Mouse (Mus musculus): Measurements from ENCODE around the gene Sugt1. TPM values are rescaled to one million over a fixed set of nuclear protein-coding genes. Genes with fewer than 3 reads are reported as not detected.

Gene Sugt1
- total and polyA plus RNA-seq, 3 experiments: 135 to 616 (median 175) TPM

DNA sequence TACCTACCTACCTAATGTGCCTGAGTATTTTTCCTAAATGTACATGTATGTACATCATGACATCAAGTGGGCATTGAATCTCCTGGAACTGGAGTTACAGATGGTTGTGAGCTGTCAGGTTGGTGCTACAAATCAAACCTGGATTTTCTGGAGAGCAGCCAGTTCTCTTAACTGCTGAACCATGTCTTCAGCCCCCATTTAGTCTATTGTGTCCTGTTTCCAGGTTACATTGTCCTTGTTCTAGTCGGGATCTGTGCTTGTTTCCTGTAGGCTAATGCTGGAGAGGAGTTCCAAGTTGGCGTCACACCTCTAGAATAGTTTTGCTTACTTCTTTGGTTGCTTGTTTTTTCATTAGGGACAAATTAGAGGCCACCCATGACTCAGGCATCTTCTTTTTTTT lies 18.4 kb downstream of the Sugt1 start:
- H3K27ac ChIP-seq (ENCODE audit: control insufficient read depth, low read depth, low read length): no peak overlapping the region
- DNase-seq (ENCODE audit: low read depth, low spot score): no peak
- peaks cover 2 to 5% of the 10 kb centered on the region in 2 experiments; a peak in 2 of 4 replicates for H3K4me1 ChIP-seq (ENCODE audit: control insufficient read depth in 1 of 2, insufficient read depth in 2 of 2, low read length in 2 of 2)
- H3K27me3 ChIP-seq (ENCODE audit: control insufficient read depth in 1 of 2, insufficient read depth in 2 of 2, low read length in 2 of 2): no peaks in the 10 kb centered on the region
- no peaks in the 10 kb centered on the region for H3K79me2 ChIP-seq (ENCODE audit: control insufficient read depth, insufficient read depth, low read length, poor library complexity)
- no peaks in the 10 kb centered on the region for H3K9me3 ChIP-seq (replicated peaks; ENCODE audit: insufficient read depth, low read length)
- peaks cover 5 to 62% of the 10 kb centered on the region in 2 experiments for H3K36me3 ChIP-seq (ENCODE audit: control insufficient read depth in 1 of 2, insufficient read depth in 2 of 2, low read length in 2 of 2)
- H3K4me3 ChIP-seq (ENCODE audit: control insufficient read depth in 1 of 2, insufficient read depth in 1 of 2, low read depth in 2 of 2, low read length in 2 of 2): no peak overlapping the region
- no peak overlapping the region for H3K9ac ChIP-seq (ENCODE audit: control insufficient read depth, low read depth, low read length, poor library complexity, severe bottlenecking)
- TF ChIP-seq ETS1 (IDR thresholded peaks at IDR 0.05; ENCODE audit: low read depth, low read length): no peak
- TF ChIP-seq CHD2 (IDR thresholded peaks at IDR 0.05; ENCODE audit: low read length): no peak

DNA sequence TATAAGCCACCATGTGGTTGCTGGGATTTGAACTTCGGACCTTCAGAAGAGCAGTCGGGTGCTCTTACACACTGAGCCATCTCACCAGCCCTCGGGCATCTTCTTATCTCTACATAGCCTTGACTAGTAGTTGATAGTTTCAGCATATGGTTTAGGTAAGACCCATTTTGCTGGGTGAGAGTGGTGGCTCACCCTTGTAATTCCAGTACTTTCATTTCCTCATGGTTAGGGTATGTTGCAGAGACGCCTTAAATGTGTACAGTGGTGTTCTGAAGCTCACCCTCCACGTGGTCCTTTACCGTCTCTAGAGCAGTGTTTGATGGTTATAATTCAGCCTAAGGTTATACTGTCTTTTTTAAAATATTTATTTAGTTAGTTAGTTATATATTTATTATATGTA lies 18.9 kb downstream of the Sugt1 start:
- H3K4me1 ChIP-seq (ENCODE audit: control insufficient read depth in 1 of 2, insufficient read depth in 2 of 2, low read length in 2 of 2): peaks cover 2 to 5% of the 10 kb centered on the region in 2 experiments; a peak in 2 of 4 replicates
- TF ChIP-seq USF2 (IDR thresholded peaks at IDR 0.05; ENCODE audit: borderline replicate concordance in 1 of 2, insufficient read depth in 1 of 2, low read depth in 1 of 2, low read length in 2 of 2): no peak
- TF ChIP-seq POLR2AphosphoS2 (IDR thresholded peaks at IDR 0.05; ENCODE audit: low read length): no peak
- no peak for TF ChIP-seq MYB (IDR thresholded peaks at IDR 0.05; ENCODE audit: low read depth, low read length)
- H3K9me3 ChIP-seq (replicated peaks; ENCODE audit: insufficient read depth, low read length): no peaks in the 10 kb centered on the region
- H3K4me3 ChIP-seq (ENCODE audit: control insufficient read depth in 1 of 2, insufficient read depth in 1 of 2, low read depth in 2 of 2, low read length in 2 of 2): no peak overlapping the region
- peaks cover 5 to 64% of the 10 kb centered on the region in 2 experiments for H3K36me3 ChIP-seq (ENCODE audit: control insufficient read depth in 1 of 2, insufficient read depth in 2 of 2, low read length in 2 of 2)
- no peaks in the 10 kb centered on the region for H3K79me2 ChIP-seq (ENCODE audit: control insufficient read depth, insufficient read depth, low read length, poor library complexity)
- DNase-seq (ENCODE audit: low read depth, low spot score): no peak
- H3K27me3 ChIP-seq (ENCODE audit: control insufficient read depth in 1 of 2, insufficient read depth in 2 of 2, low read length in 2 of 2): no peaks in the 10 kb centered on the region
- H3K9ac ChIP-seq (ENCODE audit: control insufficient read depth, low read depth, low read length, poor library complexity, severe bottlenecking): no peak overlapping the region
- H3K27ac ChIP-seq (ENCODE audit: control insufficient read depth, low read depth, low read length): no peak overlapping the region

- H3K27ac ChIP-seq (ENCODE audit: control insufficient read depth, low read depth, low read length): no peak overlapping the region
- no peak overlapping the region for H3K9ac ChIP-seq (ENCODE audit: control insufficient read depth, low read depth, low read length, poor library complexity, severe bottlenecking)
- peaks cover 3 to 65% of the 10 kb centered on the region in 2 experiments for H3K36me3 ChIP-seq (ENCODE audit: control insufficient read depth in 1 of 2, insufficient read depth in 2 of 2, low read length in 2 of 2)
- H3K4me1 ChIP-seq (ENCODE audit: control insufficient read depth in 1 of 2, insufficient read depth in 2 of 2, low read length in 2 of 2): peaks cover 0 to 4% of the 10 kb centered on the region in 2 experiments; a peak in 2 of 4 replicates
- TF ChIP-seq POLR2AphosphoS2 (IDR thresholded peaks at IDR 0.05; ENCODE audit: low read length): no peak
- H3K4me3 ChIP-seq (ENCODE audit: control insufficient read depth in 1 of 2, insufficient read depth in 1 of 2, low read depth in 2 of 2, low read length in 2 of 2): no peak overlapping the region
- H3K9me3 ChIP-seq (replicated peaks; ENCODE audit: insufficient read depth, low read length): no peaks in the 10 kb centered on the region
- no peaks in the 10 kb centered on the region for H3K79me2 ChIP-seq (ENCODE audit: control insufficient read depth, insufficient read depth, low read length, poor library complexity)
- H3K27me3 ChIP-seq (ENCODE audit: control insufficient read depth in 1 of 2, insufficient read depth in 2 of 2, low read length in 2 of 2): no peaks in the 10 kb centered on the region
- DNase-seq (ENCODE audit: low read depth, low spot score): no peak
These were observed 19.4 kb downstream of the Sugt1 start for GRCm38 (mm10) chr14:79606867-79607266.

- no peak for TF ChIP-seq POLR2A (IDR thresholded peaks at IDR 0.05; ENCODE audit: control insufficient read depth in 1 of 2, insufficient read depth in 1 of 2, low read depth in 1 of 2, low read length in 2 of 2, poor library complexity in 1 of 2)
- no peak for TF ChIP-seq MEF2A (IDR thresholded peaks at IDR 0.05; ENCODE audit: extremely low read depth, insufficient replicate concordance, low read depth, low read length, poor library complexity, severe bottlenecking)
- TF ChIP-seq SIN3A (IDR thresholded peaks at IDR 0.05; ENCODE audit: low read length): no peak
- TF ChIP-seq MXI1 (IDR thresholded peaks at IDR 0.05; ENCODE audit: low read depth, low read length): no peak
- no peak for TF ChIP-seq ZC3H11A (IDR thresholded peaks at IDR 0.05; ENCODE audit: low read depth, low read length)
- TF ChIP-seq USF2 (IDR thresholded peaks at IDR 0.05; ENCODE audit: borderline replicate concordance in 1 of 2, insufficient read depth in 1 of 2, low read depth in 1 of 2, low read length in 2 of 2): no peak
- no peak for TF ChIP-seq POLR2AphosphoS5 (IDR thresholded peaks at IDR 0.05; ENCODE audit: borderline replicate concordance, low read depth, low read length)
- no peak for TF ChIP-seq TCF12 (IDR thresholded peaks at IDR 0.05; ENCODE audit: low read depth, low read length)
- Histone ChIP-seq H3K36me3 (ENCODE audit: control insufficient read depth in 1 of 2, insufficient read depth in 2 of 2, low read length in 2 of 2) (peaks cover 2 to 68% of the 10 kb centered on the region in 2 experiments; a peak in 3 of 4 replicates), H3K9ac (ENCODE audit: control insufficient read depth, low read depth, low read length, poor library complexity, severe bottlenecking) (no peak overlapping the region), H3K27ac (ENCODE audit: control insufficient read depth, low read depth, low read length) (no peak overlapping the region), H3K4me1 (ENCODE audit: control insufficient read depth in 1 of 2, insufficient read depth in 2 of 2, low read length in 2 of 2) (no peaks in the 10 kb centered on the region), H3K79me2 (ENCODE audit: control insufficient read depth, insufficient read depth, low read length, poor library complexity) (no peaks in the 10 kb centered on the region), H3K9me3 (replicated peaks; ENCODE audit: insufficient read depth, low read length) (no peaks in the 10 kb centered on the region), H3K4me3 (ENCODE audit: control insufficient read depth in 1 of 2, insufficient read depth in 1 of 2, low read depth in 2 of 2, low read length in 2 of 2) (no peak overlapping the region), H3K27me3 (ENCODE audit: control insufficient read depth in 1 of 2, insufficient read depth in 2 of 2, low read length in 2 of 2) (no peaks in the 10 kb centered on the region)
- no peak for DNase-seq (ENCODE audit: low read depth, low spot score)
These were observed 19.9 kb downstream of the Sugt1 start for GRCm38 (mm10) chr14:79607352-79607751.

Data from MEL (cell line).